Mouse (Mus musculus): ENCODE results near the gene Cdc5l.

DNA sequence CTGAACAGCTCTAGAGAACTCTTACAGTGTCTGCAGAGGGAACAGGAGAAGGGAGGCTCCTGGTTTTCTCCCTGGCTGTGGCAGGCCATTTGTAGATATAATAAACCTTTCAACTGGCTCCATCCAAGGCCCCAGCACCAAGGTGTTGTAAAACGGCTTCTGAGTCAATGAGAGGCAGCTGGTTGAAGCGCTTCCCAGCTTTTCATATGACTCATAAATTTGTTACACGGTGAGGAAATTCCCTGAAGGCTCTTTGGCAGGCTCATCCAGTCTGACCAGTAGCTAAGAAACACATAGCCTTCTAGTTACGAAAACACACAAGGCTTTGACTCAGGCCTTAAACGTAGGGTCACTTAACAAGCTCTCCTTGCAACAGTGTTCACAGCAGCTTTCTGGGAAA is 74.1 kb downstream of the Cdc5l start:
- TF ChIP-seq CTCF (IDR thresholded peaks at IDR 0.05; ENCODE audit: low read depth) (no peak), EP300 (IDR thresholded peaks at IDR 0.05; ENCODE audit: low read depth) (no peak)
